Mouse (Mus musculus) gastrocnemius, postnatal 10 days (tissue): ENCODE results near the gene Lmf1. TPM values are rescaled to one million over a fixed set of nuclear protein-coding genes. Genes with fewer than 3 reads are reported as not detected.

Experiments
- DNase-seq: peaks from one replicate; pipeline ENCODE4 v3.0.0; 2021; ENCODE audit warnings: mixed read lengths
- long read RNA-seq, 2 experiments: library from polyadenylated mRNA; stranded (forward); transcript quantifications; one replicate each; pipeline ENCODE4 v2.0.0; 2021
- total RNA-seq, 2 experiments: library from RNA; stranded (reverse); gene quantifications; 2 replicates each; pipeline ENCODE4 v1.2.3; 2021

Gene Lmf1
- 10 to 100 TPM; 11.5 to 14.5 TPM for total RNA-seq
- long read RNA-seq, experiment 1, partial matches to known transcripts, result 1 of 15 reads
- long read RNA-seq, experiment 1, other reads (novel, unspliced or antisense), result 11 of 15 reads
- long read RNA-seq, experiment 2, partial matches to known transcripts, result 0 of 31 reads
- long read RNA-seq, experiment 2, other reads (novel, unspliced or antisense), result 28 of 31 reads

DNA sequence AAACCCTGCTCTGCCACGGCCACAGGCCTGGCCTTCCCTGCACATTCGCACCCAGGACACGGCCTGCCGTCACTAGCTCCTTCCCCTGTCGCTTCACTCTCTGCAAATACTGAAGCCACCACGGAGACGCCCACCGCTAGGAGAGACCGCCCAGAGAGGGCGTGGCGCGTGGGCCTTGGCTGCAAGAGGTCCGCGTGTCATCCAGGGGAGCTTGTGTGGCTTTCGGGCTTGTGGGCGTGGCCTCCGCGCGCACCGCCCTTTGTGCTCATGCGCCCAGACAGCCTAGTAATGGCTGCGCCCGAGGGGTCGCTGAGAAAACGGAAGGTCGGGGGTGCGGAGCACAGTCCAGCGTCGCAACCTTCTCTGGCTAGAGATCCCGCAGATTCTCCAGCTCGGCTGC lies at the start of gene Lmf1:
TSS of gene Lmf1 (plus strand) at position 166 of the 400 bp plus-strand sequence.
- peak; percentile 96 for DNase-seq

DNA sequence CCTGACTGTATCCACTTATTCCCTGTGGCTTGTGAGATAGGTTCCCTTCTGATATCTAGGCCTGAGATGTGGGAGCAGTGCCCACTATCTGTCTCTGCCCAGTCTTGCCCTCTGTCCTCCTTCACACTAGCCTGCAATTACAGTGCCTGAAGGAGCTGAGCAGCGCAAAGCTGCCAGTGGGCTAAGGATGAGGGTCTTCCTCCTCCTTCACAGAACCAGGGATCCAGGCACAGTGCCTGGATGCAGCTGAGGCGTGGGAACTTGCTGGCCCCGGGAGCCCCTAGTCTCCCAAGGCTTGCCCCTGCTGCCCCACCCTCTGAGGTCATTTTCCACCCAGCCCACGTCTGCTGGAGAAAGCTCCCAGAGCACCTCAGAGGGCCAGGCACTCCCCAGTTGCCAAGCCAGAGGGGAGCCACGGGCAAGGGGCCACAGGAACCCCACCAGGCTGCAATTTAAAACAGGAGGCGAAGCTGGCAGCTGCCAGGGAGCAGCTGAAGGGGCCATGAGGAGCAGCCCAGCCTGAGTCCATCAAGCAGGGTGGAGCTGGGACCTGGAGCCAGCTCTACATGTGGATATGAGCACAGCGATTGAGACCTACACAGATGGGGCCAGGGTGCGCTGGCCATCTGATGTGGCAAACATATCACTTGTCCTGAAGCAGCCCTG lies 48.4 kb upstream of the Lmf1 start:
- no peak for DNase-seq

GRCm38 (mm10) chr17:25538945-25539875 lies 39.7 kb upstream of the Lmf1 start:
- DNase-seq, result peak; percentile 55

DNA sequence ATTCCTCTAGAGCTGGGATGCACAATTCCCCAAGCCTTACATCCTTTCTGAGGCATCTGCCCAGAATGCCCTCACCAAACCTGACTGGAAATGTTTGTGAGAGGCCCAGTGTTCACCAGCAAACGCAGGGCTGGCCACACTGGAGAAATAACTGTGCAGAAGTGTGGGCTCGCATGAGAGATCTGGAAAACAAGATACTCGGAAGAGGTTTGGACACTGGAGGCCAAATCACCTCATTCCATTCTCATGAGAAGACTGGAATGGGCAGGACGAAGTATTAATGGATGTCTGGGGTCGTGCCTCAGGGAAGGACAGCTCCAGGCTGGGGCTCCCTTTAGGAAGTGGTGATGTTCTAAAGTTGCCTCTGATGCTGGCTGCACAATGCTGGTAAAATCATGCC lies 38.2 kb upstream of the Lmf1 start:
- no peak for DNase-seq

DNA sequence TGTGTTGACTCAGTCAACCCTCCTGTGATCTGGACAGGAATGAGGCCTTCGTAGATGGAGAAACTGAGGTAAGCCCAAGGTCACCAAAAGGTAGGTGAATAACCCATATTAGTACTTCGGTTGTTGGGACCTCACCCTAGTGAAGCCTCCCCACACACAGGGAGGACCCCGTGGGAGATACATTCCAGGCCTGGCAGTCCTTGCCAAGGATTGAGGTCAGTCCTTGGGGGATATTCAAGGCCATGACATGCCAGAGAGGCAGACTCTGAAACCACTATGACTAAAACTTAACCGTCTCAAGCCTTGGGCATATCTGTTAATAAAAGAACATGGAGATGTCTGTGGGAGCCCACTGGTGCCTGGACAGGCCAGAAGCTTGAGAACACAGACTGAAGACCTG lies 37.1 kb upstream of the Lmf1 start:
- no peak for DNase-seq

DNA sequence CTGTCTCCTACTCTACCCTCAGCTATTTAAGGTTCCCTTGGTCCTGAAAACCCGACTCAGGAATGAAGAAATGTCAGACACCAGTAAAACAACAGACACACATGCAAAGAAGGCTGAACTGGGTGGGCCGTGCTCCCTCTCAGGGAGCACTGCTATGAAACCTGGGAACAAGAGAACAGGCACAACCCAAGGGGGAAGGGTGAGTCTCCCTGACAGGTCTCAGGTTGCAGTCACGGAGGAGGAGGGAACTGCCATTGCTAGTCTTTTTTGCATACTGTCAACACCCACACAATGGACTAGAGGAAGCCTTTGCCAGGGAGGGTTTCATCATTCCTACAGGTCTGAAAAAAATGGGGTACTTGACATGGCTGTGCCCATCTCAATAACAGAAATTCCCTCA lies 31.9 kb upstream of the Lmf1 start:
- no peak for DNase-seq

GRCm38 (mm10) chr17:25550020-25550419 lies 28.9 kb upstream of the Lmf1 start:
- no peak for DNase-seq

- DNase-seq, result no peak
Measured at GRCm38 (mm10) chr17:25551313-25551712, 27.6 kb upstream of the Lmf1 start.

DNA sequence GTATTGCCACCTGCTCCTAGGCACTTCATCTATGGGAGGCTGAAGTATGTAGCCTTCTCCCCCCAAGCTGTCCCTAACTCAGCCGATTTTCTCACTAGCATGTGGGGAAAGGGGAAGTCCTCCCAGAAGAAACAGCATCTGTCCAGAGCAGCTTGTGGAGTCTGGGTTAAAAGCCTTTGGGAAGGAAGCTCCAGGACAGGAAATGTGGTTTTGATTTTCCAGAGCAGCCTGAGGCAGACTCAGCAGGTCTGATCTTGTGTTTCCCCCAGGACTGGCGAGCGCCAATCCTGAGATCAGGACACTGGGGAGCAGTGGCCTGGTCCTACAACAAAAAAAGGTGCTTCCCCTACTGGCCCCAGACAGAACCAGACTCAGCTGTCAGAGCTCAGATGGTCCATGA lies 23.7 kb upstream of the Lmf1 start:
- DNase-seq, result no peak

DNA sequence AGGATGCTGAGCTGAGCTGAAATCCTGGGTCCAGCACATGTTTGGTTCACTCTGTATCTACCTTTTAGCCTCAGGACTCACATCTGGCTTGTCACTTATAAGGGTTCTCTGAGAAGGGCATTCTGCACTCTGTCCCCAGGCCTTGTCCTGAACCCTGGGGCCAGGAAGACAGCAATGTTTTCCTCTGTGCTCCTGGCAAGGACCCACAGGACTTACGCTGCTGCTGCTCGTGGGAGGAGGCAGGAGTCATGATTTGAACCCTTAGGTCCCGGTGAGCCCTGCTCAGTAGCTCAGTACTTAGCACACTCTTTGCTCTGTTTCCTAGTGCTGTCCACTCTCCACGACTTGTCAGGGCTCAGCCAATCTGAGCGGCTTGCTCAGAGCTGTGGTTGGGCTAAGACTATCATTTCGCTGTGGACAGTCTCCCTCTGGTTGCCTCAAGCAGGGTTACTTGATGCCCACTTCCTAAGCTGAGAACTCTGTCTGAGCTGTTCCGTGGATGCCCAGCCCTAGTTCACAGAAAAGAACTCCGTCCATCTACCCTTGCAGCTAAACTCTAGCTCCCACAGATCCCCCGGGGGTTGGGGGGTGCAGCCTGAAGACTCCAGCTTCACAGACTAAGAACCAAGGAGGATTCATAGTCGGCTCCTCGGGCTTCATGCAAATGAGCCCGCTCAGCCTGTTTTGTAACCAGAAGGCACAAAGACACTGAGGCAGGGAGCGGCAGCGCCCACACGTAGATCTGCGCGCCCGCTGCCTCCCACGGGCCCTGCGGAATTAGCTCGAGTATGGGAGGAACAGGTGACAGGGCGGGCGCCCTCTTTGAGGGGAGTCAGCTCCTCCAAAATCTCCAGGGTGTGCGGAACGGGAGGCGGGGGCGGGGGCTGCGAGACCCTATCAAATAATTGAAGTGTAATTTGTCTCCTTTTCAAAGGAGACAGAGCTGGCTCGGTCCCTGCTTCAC lies 22.9 kb upstream of the Lmf1 start:
- no peak for DNase-seq

DNA sequence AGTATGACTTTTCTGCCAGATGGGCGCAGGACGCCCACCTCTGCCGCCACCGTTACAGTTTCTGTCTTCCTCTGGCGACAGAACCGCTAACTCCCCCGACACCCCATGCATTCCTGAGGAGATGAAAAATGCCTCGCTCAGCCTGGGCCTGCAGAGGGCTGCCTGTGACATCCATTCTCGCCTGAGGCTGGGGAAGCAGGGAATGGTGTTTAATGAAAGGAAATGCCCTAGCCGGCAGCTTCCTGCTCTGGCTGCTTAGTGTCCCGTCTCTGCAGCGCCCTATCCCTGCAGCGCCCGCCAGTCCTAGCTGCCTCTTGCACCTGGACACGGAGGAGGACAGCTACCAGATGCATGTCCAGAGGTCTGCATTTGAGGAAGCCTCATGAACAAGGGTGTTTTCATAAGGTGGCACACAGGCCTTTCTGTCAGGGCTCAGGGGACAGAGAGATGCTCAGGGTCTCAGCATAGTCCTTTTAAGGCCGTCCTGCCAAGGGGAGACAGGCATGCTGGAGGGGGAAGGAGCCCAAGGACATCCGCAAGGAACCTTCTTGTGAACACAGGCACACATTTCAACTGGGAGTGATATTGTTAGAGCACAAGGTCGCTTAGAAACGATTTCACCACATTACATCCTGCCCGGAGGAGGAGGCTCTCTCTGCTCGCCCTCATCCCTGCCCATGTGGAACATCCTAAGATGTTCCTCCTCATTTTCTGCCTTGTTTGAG lies 22.1 kb upstream of the Lmf1 start:
- DNase-seq, result no peak

DNA sequence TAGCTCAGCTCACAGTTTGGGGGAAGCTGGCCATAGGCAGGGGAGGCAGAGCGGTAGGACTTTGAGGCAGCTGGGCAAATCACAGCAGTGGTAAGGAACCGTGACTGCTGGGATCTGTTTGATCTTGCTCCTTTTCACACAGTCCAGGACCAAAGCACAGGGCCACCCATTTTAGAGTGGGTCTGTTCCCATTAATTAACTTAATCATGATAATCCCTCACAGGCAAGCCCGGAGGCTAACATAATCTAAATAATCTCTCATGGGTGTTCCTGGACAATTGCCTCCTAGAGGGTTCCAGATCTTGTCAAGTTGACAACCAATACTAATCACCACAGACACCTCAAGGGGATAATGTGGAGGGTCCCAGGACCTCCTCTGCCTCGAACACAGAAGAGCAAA lies 19.3 kb upstream of the Lmf1 start:
- no peak for DNase-seq

DNA sequence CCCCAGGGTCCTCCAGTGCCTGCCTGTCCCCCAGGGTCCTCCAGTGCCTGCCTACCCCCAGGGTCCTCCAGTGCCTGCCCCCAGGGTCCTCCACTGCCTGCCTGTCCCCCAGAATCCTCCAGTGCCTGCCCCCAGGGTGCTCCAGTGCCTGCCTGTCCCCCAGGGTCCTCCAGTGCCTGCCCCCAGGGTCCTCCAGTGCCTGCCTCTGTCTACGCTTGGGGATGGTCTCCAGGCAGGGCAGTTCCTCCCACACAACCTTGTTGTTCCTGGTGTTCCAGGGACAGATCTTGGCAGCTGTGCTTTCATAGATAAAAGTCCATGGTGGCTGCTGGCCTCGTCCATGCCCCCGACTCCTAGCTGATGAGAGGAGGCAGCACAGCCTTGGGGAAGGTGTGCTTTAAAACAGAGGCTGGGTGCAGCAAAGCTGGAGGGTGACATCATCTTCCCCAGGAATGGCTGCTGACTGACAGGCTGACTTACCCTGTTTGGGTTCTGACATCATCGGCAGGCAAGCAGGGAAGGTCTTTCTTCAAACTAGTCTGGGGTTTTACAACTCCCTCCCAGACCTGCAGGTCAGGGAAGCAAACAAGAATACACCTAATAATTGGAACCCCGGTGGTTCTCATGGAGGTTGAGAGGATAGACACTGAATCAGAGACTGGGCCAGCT lies 18.2 kb upstream of the Lmf1 start:
- DNase-seq, result no peak

GRCm38 (mm10) chr17:25561223-25562028 lies 17.5 kb upstream of the Lmf1 start:
- no peak for DNase-seq

DNA sequence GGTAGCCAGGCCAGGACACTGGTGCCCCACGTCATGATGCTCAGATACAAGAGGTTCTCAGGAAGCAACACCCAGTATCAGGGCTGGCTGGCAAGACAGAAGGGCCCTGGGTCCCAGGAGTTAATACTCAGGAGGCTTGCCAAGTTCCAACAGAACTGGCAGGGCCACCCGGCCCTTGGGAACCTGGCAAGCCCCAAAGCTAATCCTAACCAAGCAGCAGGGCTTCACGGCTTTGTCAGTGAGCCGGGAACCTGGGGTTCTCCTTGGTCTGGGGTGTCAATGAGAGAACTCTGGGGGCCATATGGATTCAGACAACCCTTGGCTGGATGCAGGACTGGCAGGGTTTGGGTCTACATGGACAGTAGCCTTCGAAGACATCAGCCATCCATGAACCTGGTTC lies 14.4 kb upstream of the Lmf1 start:
- DNase-seq, result no peak

GRCm38 (mm10) chr17:25565244-25565643 lies 13.6 kb upstream of the Lmf1 start:
- no peak for DNase-seq

GRCm38 (mm10) chr17:25565860-25566600 lies 12.9 kb upstream of the Lmf1 start:
- DNase-seq, result no peak

GRCm38 (mm10) chr17:25567261-25567660 lies 11.6 kb upstream of the Lmf1 start:
- no peak for DNase-seq

DNA sequence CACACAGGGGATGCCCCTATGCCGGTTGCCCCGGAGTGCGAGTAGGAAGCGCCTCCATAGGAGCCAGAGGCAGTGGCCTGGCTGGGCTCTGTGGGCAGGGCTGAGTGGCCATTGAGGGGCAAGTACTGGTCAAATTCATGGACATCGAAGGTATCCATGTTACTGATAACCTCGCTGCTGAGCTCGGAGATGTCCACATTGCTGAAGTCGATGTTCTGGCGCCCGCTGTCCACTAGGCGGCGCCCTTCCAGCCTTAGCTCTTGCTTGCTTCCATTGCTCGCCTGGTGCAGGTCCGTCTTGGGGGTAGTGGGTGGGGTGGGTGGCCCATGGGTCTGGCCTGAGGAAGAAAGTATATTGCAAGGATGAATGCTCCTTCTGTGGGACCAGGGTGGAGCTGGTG lies 11.1 kb upstream of the Lmf1 start:
- DNase-seq, result peak; percentile 77
